Mouse (Mus musculus) layer of hippocampus, postnatal 14 days (tissue): ENCODE measurements around the gene Pabpc5. TPM values are rescaled to one million over a fixed set of nuclear protein-coding genes. Genes with fewer than 3 reads are reported as not detected.

Experiments used
- DNase-seq, 2 experiments: peaks; one replicate each; pipeline ENCODE4 v3.0.0; 2021 to 2022; ENCODE audit warnings: low spot score in 2 of 2, mixed read lengths in 1 of 2
- long read RNA-seq, 2 experiments: library from polyadenylated mRNA; stranded (forward); transcript quantifications; one replicate each; pipeline ENCODE4 v2.0.0; 2021
- total RNA-seq, 2 experiments: library from RNA; stranded (reverse); gene quantifications; 2 replicates each; pipeline ENCODE4 v1.2.3; 2021

The Pabpc5 gene
- total RNA-seq, result 1 to 10 TPM; 5.4 to 5.6 TPM
- long read RNA-seq, experiment 1, result 0 reads
- long read RNA-seq, experiment 2, result 0 reads

GRCm38 (mm10) chrX:119927081-119927571, at the start of gene Pabpc5:
Gene Pabpc5 (plus strand): TSS chrX:119927196.
- peak; percentile 60 to 63 for DNase-seq

GRCm38 (mm10) chrX:119886957-119887593, 39.9 kb upstream of the Pabpc5 start:
- no peak for DNase-seq

- DNase-seq, result no peak
Observed at GRCm38 (mm10) chrX:119888326-119888920, 38.6 kb upstream of the Pabpc5 start.

- DNase-seq, result no peak
Observed at GRCm38 (mm10) chrX:119927852-119928251, 856 bp downstream of the Pabpc5 start.
